Mouse (Mus musculus) induced T-regulatory cell, adult 2 months (primary cell): ENCODE measurements at regions not wholly inside any gene's neighbourhood (a gene's known extent, or its start where the extent isn't known, plus 50 kb on each side); places are given as distances from the start of the nearest gene placed in this dataset.

Experiments used
- DNase-seq: peaks from one replicate; pipeline ENCODE4 v3.0.0-alpha.2; 2012; ENCODE audit warnings: low read depth

DNA sequence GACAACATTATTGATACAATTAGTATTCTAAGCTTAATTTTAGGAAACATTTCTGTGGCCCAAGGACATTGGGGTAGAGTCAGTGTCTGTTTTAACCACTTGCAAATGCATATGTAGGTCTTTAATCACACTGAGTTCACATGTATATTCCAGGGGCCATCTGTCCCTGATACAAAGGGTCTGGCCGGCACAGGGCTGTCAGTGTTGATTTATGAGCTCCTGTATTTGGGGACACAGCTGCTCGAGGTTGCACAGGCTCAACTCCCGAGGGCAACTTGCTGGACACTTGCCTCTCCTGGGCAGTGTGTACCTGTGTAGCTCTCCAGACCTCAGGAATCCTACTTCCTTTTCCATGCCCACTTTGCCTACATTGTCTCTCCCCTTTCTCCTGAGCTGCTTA lies 221.0 kb downstream of the Abcc12 start:
- no peak for DNase-seq

DNA sequence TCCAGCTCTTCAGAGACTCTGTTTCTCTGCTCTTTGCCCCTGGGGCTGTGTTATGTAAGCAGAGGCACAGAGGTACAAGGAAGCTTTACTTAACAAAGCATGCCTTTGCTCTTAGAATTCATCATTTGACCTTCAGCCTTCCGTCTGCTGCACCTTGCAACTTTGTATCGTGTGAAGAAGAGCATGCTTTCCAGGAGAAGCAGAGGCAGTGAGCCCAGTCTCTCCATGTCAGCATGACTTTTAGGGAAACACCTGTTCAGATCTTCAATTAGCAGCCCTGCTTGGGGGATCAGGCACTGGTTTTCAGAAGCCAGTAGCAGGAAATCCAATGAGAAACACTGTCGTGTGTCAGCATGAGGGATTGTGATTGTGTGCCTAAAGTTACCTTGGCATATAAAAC lies 226.7 kb downstream of the Abcc12 start:
- no peak for DNase-seq

DNA sequence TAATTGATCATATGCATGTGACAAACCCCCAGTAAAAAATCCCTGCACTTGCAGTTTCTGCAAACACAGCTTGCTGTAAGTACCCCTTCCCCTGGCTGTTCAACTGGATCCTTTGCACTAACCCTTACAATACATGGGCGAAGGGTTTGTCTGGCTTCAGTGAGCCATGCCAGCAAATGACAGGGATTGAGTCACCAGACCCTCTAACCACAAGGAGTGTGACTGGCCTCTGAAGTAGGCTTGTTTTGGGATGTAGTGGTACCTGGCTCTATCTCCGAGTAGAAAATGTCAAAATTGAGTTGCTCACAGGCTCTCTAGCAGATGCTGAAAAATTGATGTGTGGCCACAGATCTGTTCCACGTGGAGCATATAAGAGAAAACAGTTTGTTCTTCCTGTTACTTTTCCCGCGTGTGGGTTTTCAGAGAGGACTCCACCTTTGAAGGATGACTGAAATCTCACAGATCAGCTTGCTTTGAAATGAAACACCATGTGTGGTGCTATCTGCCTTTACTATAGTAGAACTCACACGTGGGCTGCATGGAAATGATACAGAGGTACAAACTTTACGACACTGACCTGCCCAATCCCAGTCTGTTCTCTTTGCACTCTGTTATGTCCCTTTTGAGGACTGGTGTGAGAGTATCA lies 228.8 kb downstream of the Abcc12 start:
- no peak for DNase-seq

DNA sequence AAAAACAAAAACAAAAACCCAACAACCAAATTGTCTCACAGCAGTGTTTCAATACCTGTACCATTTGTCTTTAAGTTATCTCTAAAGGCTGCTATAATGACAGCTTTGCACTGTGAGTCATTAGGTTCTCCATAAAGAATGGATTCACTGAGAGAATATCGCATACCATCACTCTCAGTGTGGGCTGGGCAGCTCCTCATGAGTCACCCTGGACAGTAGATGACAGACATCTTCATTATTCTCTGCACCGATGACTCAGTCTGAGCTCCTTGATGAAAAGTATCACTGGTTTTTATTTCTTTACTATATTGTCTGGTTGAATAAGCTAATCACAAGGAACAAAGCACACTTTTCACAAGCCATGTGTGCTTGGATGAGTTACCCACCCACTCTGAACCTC lies 230.4 kb downstream of the Abcc12 start:
- no peak for DNase-seq

DNA sequence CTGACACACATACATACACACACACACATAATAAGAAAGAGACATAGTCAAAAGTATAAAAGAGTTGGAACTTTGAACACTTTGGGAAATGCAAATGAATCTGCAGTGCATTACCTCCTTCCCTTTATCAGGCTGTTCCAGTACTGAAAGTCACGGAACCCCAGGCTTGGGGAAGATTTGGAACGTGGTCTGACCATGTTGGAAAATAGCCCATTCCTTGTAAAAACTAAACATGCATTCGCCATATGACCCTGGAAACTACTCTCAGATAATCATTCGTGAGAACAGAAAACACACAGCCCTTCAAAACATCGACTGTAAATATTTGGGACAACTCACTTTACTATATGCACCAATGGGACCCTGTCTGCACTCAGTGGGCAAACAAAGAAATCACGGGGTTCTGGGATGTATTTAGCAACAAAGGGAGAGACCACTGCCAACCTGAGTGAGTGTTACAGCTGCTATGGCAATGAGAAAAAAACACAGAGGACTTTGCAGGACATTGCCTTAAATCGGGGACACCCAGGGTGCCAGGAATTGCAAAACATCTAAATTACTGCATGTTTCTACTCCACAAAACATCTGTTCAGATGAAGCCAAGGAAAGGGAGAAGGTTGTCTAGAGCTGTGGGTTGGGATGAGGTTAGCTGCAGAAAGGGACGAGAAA lies 238.3 kb downstream of the Abcc12 start:
- no peak for DNase-seq

DNA sequence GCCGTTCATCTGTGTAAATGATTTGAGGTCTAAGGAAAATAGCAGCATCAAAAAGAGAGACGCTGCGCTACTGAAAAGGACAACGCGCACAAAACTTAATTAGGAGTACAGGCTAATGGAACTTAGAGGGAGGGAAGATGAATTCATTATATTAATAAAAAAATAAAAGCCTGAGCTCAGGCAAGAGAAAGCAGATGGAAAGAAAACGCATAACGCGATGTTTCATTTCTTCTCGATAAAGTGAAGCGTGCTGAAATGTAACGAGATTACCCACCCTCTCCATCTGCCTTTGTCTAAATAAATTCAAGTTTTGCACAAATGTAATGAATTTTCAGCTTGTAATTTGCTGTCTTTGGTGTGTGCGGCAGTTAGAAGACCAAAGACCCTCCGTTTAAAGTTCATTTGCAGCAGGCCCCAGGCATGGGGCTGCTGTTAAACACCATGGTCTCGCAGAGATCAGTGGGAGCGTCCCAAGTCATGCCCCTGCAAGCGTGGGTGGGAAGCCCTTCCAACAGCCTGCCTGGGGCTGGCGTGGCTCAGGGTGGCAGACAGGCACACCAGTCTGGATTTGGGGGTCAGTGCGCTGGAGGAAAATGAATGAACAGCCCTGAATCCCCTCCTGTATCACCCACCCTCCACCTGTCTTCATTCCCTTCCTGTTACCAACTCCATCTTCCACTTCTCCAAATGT lies 241.8 kb downstream of the Abcc12 start:
- DNase-seq: no peak

DNA sequence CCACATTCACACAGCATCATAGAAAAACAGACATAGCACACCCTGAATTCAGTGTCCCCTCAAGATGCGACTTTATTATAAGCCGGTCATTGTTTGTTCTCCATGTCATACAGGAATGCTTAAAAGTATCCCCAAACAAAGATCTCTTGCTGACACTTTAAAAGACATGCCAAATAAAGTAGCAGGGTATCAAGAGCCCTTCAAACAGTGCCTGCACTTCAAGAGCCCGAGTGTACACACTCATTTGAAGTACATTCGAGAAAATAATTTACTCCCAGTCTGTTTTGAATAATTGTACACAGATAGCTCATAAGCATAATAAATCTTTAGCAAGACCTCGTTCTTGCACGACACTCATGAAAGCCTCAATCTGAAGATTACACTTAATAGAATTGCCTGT lies 249.1 kb downstream of the Abcc12 start:
- DNase-seq: no peak

DNA sequence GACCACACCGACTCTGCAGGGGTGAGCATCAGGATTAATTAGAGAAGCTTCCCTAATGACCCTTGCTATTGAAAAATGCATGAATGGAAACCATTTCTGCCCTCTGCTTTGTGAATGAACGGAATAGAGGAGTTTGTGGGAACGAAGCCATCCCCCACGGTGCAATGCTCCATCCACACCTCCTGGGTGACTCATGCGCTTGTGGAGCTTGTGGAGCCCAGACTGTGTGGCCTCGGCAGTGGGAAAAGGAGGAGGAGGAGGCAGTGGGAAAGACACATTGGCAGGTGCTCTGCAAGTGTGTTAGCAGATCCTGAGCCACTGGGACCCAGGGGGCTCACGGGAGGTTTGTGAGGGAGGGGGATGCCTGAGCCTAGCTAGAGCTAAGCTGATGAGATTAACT lies 251.9 kb downstream of the Abcc12 start:
- DNase-seq: no peak

DNA sequence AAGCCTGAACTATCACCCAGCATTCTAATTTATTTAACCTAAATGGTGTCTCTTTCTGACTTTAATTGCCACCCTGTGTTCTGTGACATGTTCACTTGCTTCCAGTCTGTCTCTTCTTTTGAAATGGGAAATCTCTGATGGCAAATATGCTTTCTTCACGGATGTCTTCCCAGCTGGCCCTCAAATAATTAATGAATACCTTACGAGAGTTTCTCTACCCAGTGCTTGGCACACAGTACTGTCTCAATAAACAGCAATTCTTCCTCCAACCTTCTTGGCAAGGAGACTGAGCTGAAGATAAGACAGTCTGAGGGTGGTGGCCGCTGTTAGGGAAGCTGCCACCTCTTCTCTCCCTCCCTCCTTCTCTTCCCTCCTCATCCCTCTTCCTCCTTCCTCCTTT lies 252.5 kb downstream of the Abcc12 start:
- DNase-seq: no peak

DNA sequence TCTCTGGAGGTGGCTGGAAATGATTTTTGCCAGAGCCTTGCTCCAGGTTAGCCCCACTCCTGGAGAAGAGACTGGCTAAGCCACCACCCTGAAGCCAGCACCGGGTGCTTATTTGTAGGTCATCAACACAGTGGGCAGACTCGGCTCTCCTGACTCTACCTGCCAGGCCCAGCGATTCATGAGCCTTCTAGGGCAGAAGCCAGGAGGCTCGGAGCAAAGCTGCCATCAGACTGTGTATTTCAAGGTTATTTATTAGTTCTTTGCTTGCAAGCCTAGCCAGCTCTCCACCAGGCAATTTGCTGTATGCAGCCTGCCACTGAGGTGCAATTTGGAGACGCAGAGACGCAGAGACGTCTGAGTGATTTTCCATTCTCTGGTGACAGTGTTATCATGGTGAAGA lies 255.4 kb downstream of the Abcc12 start:
- no peak for DNase-seq

DNA sequence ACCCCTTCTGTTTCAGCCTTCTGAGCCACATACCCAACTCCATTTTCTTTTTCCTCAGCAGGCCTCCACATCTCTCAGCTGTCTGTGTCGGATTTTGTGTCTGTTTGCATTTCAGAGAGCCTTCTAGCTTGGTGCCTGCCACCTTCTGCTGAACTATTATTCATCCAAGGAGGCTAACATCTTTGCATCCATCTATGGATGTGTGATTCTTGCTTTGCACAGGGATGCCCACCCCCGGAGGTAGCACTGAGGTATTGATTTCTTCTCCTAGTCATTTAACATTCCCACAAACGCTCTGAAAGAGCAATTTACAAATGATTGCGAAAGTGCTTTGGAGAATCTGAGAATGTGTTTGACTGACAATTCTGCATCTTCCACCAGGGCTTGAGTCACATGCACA lies 255.9 kb downstream of the Abcc12 start:
- DNase-seq: no peak

DNA sequence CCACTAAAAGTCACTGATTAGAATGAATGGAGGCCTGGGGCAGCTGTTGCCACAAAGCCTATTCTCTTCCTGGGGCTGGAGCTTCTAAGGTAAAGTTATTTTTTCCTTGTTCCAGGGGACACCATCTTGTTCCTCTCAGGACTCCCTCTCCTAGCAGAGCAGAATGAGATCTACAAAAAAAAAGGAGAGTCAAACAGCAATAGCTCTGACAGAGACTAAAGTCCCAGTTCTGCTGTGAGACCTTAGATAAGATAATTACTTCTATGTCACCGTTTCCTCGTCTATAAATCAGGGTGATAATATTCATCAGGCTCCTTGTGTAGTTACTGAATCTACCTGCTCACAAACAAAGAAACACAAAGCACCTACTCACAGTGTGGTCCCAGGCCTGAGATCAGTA lies 256.7 kb downstream of the Abcc12 start:
- DNase-seq: no peak

DNA sequence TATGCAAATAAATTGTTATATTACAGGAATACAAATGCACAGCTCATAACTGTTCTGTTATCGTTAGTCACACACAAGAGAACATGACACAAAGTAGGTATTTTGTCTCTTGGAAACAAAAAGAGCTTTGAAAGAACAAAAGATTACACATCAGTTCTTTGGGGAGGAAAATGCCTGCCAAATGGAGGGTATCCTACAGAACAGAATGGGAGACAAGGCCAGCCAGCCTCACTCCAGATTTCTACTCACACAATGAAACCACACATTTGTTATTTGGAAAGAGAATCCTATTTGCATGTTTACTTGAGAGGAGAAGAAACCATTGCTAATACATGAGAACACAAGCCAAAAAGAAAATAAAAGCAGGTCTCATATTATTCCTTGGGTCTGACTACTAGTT lies 258.0 kb downstream of the Abcc12 start:
- no peak for DNase-seq

DNA sequence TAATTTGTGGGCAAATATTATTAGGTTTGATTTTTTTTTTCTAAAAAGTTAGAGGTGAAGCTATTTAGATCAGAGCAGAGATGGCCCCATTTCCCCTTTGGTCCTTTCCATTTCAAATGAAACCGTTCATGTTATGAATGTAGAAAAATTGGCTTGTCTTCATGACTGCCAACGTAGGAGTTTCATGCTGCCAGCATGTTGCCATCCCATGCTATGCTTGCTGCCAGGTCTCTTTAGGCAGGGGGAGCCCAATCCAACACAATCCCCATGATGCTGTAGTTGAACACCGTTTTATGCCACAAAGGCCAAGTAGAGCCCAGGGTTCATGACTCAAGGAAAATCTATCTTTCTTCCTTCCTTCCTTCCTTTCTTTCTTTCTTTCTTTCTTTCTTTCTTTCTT lies 259.5 kb downstream of the Abcc12 start:
- DNase-seq: no peak

DNA sequence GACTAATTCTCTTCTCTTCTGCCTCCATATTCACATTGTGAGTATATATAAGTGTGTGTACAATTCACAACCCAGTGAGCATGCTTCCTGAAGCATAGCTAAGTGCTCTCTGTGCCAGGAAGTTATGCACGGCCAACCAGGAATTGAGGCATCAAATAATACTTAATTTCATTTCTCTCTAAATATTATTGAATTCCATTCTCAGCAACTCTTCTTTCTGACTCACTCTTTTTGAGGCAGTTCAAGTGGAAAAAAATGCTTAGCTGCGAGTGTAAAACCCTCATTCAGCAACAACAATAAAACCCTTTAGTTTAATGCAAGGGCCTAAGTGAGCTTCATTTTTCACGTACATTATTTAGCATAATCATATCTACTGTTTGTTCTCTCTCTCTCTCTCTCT lies 262.0 kb downstream of the Abcc12 start:
- no peak for DNase-seq

DNA sequence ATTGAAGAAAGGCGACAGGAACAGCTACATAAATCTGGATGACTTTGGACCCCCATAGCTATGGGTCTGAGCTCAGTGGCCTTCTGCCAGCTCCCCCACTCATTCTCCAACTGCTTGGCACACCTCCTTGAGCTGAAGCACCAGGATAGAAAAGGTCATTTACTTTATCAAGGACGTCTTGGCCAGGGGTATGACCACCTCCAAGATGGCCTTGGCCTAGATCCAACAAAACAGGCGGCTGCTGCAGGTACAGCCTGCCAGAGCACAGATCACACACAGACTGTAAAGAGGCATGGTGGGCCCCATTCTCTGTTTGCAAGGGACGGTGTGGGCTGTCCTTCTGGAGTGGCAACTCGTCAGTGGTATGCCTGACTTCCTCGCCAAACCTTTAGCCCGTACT lies 264.2 kb downstream of the Abcc12 start:
- no peak for DNase-seq

DNA sequence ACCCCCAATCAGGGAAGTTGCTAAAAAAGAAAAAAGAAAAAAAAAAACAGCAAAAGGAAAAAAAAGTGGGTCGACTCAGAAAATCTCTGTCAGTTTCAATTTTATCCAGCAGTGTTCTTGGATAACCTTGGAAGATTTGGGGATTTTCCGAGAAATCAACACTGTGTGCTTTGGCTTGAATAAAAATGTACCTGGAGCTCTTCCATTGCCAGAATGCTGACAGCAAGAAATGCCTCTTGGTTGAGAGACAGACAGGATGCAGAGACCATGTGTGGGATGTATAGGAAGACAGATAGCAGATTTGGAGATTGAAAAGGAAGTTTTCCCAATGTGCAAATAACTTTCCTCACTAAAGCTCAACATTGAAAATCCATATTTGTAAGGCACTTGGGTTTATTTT lies 271.0 kb downstream of the Abcc12 start:
- no peak for DNase-seq

DNA sequence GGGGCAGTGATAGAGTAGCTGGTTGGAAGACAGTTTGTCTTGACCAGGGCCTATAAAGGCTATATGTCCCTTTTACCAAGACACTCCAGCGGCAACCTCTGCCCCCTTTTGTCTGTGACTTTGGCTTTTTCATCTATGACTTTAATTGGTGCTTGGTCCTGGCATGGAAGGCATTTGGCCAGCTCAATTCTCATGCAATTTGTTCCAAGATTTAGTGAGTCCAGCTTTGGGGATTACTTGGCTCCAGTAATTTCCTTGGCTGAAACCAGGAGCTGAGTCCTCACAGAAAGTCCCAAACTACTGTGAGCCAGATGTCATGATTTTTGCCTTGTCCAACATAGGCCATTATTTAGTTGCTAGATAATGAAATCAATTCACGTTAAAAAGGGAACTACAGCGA lies 273.1 kb downstream of the Abcc12 start:
- no peak for DNase-seq

DNA sequence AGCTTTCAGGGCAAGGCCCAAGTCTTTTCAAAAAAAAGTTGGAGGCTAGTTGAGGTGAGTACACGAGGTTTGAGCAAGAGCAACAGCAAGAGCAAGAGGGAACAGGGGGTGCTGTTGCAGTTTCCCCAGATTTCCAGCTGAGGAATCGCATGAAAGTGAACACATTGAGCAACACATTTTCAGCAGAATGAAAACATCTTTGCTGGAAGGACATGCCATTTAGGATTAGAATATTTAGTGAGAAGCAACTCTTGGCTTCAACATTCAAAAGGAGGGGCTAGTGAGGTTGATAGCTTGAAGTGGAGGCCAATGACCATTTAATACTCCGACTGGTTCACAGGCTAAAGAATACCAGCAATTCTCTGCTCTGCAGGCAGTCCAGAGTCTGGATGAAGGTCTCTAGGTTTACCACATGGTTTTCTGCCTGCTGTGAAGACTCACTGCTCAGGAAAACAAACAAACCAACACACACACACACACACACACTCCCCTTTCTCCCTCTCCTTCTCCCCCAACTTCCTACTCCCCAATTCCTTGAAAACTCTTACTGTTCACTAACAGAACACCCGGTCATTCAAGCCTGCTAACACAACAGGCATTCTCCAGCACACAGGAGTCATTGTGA lies 278.5 kb downstream of the Abcc12 start:
- no peak for DNase-seq

DNA sequence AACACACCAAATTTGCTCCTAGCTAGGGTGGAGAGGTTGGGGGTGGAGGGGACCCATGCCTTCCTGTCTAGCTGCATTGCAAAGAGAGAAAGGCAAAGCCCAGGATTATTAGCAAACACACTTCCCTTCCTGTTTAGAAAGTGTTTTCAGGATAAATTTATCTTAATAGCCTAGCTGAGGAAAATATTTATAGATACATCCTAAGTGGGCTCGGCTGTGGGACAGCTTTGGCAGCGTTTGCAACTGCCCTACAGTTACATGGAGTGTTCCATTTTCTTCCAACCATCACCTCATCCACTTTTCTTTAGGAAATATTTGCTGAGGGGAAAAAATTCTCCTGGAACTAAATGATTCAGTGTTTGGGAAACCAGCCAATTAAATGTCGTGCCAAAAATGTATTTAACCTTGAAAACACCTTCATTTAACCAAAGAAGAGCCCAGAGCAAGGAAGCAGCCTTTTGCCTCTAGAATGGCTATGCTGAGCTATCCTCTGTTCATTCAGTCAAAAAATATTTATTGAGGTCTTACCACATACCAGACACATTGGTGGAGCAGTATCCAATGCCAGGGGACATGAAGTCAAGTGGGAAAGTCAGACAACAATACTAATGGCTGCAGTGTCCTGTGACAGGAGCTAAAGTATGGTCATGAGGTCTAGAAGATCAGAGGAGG lies 291.6 kb downstream of the Abcc12 start:
- no peak for DNase-seq

DNA sequence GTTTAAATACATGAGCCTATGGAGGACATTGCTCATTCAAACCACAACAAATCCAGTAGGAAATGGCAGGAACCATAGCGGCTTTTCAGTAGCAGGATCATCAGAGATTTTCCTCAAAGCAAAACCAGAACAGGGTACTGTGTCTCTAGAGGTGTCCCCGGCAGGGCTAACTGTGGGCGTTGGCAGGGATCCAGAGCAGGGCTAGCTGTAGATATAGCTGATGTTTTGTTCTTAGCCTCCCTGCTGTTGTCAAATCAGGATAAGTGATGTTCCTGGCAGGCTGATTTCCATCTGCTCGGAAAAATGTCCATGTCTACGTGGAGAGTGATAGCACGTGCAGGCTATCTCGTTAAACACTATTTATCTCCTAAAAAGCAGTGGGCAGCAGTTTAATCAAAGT lies 297.6 kb downstream of the Abcc12 start:
- no peak for DNase-seq

DNA sequence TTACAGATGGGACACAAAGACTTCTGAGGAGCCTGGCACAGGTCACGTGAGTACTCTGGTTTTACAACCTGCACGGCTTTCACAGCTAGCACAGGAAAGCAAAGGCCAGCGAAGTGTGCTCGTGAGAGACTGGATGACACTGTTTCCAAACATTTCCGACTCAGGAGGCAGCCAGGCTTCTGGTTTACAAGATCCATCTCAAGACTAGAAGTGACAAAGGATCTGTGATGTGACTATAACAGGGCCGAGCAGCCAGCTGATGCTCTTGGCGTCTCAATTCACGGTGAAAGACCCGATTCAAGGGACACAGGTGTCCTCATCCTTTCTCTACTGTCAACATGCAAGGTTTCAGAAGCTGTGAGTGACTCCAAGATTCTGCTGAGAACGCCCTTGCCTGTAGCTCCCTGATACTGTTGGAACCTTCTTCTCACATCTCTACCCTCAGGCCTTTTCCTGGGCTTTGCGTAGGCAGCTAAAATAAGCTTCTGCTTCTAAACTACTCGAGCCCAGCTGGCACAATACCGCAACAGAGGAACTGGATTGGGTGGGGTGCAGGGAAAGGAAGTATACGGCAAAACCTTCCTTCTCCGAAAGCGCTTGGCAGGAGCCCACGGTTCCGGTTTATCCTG lies 300.3 kb downstream of the Abcc12 start:
- no peak for DNase-seq
